Mouse (Mus musculus): Measurements from ENCODE around the gene Sgtb.

- TF ChIP-seq CTCF (IDR thresholded peaks at IDR 0.05; ENCODE audit: extremely low read depth, insufficient read depth, insufficient read length, insufficient replicate concordance) (no peak), POLR2A (IDR thresholded peaks at IDR 0.05; ENCODE audit: low read depth, low read length) (no peak)
Observed at GRCm38 (mm10) chr13:104122078-104122840, 12.7 kb downstream of the Sgtb start.
